8 mouse cellular contexts compared by ENCODE assay signal in genomic region chr11:55418704-55419061, GRCm38 (mm10). TPM values are rescaled to one million over a fixed set of nuclear protein-coding genes. Genes with fewer than 3 reads are reported as not detected.
DNase-seq lines count a peak whose midpoint lies in the region; ATAC-seq and TF ChIP-seq lines count a peak whose summit lies in the region.

No protein-coding gene starts in this region.

- peaks cover 16% of the 10 kb centered on the region for H3K4me1 ChIP-seq in lung, adult 2 months (ENCODE audit: control insufficient read depth, insufficient read depth, low read length)
- H3K4me1 ChIP-seq in forebrain, embryonic 13.5 days, result peaks cover 34% of the 10 kb centered on the region
- peaks cover 40% of the 10 kb centered on the region for H3K4me1 ChIP-seq in limb, embryonic 10.5 days
- peaks cover 38% of the 10 kb centered on the region for H3K4me1 ChIP-seq in neural tube, embryonic 15.5 days

- WGBS in lung, adult 2 months, result 12% methylated on average over 3 of the region's 3 CpGs
- 8% methylated on average over 3 of the region's 3 CpGs for WGBS in forebrain, embryonic 13.5 days
- 7% methylated on average over 3 of the region's 3 CpGs for WGBS in limb, embryonic 10.5 days
- WGBS in neural tube, embryonic 15.5 days, result 13% methylated on average over 3 of the region's 3 CpGs

- H3K36me3 ChIP-seq in forebrain, embryonic 13.5 days (ENCODE audit: poor library complexity, severe bottlenecking), result no peaks in the 10 kb centered on the region
- H3K36me3 ChIP-seq in limb, embryonic 10.5 days, result no peaks in the 10 kb centered on the region
- no peaks in the 10 kb centered on the region for H3K36me3 ChIP-seq in neural tube, embryonic 15.5 days

- H3K27me3 ChIP-seq in forebrain, embryonic 13.5 days, result no peaks in the 10 kb centered on the region
- no peaks in the 10 kb centered on the region; the same call in 1 of the 2 replicates for H3K27me3 ChIP-seq in limb, embryonic 10.5 days (ENCODE audit: low read depth, poor library complexity, severe bottlenecking)
- H3K27me3 ChIP-seq in neural tube, embryonic 15.5 days (replicated peaks), result no peaks in the 10 kb centered on the region

- TF ChIP-seq CTCF in lung, adult 2 months (IDR thresholded peaks at IDR 0.05; ENCODE audit: insufficient read depth, low read length), result no peak

- no peak for TF ChIP-seq POLR2A in lung, adult 2 months (IDR thresholded peaks at IDR 0.05; ENCODE audit: borderline replicate concordance, extremely low read depth, low read depth, low read length)

- H3K9ac ChIP-seq in forebrain, embryonic 13.5 days, result peak overlapping the region; percentile 51
- peak overlapping the region; percentile 31 for H3K9ac ChIP-seq in neural tube, embryonic 15.5 days (replicated peaks)

- DNase-seq in lung, adult 2 months, result no peak
- DNase-seq in lung, postnatal 10 days, result no peak
- no peak for DNase-seq in limb, embryonic 10.5 days (ENCODE audit: low spot score)
- DNase-seq in urinary bladder, postnatal 25 days (ENCODE audit: low spot score), result no peak
- no peak for DNase-seq in ovary, adult 18-20 months (ENCODE audit: low spot score)
- no peak for DNase-seq in right cerebral cortex, postnatal 14 days

- H3K4me3 ChIP-seq in lung, adult 2 months (replicated peaks; ENCODE audit: extremely low read depth, low read depth, low read length), result peak overlapping the region; percentile 89
- peak overlapping the region; percentile 37 for H3K4me3 ChIP-seq in forebrain, embryonic 13.5 days
- peak overlapping the region; percentile 57 for H3K4me3 ChIP-seq in limb, embryonic 10.5 days
- H3K4me3 ChIP-seq in neural tube, embryonic 15.5 days (replicated peaks), result peak overlapping the region; percentile 42

- H3K9me3 ChIP-seq in forebrain, embryonic 13.5 days (replicated peaks), result no peaks in the 10 kb centered on the region
- no peaks in the 10 kb centered on the region for H3K9me3 ChIP-seq in limb, embryonic 10.5 days (replicated peaks)
- no peaks in the 10 kb centered on the region for H3K9me3 ChIP-seq in neural tube, embryonic 15.5 days (replicated peaks)

- no peak for ATAC-seq in forebrain, embryonic 13.5 days
- no peak for ATAC-seq in neural tube, embryonic 15.5 days (ENCODE audit: low FRiP score)

- H3K27ac ChIP-seq in forebrain, embryonic 13.5 days, result peak overlapping the region; percentile 10; the same call in 1 of the 2 replicates
- H3K27ac ChIP-seq in limb, embryonic 10.5 days, result peak overlapping the region; percentile 85; the same call in 1 of the 2 replicates
- peak overlapping the region; percentile 80 for H3K27ac ChIP-seq in neural tube, embryonic 15.5 days (replicated peaks)

- peak overlapping the region; percentile 63 for H3K4me2 ChIP-seq in forebrain, embryonic 13.5 days
- peak overlapping the region; percentile 56 for H3K4me2 ChIP-seq in neural tube, embryonic 15.5 days

RNA-seq across cellular contexts. Expression of gene Sparc, which starts 4.3 kb away (rescaled TPM):
- polyA plus RNA-seq in lung, adult 2 months (2012; rRNA removed), result 2,531 and 3,134 TPM in 2 replicates
- 273 and 289 TPM in 2 replicates for polyA plus RNA-seq in forebrain, embryonic 13.5 days (2015; fragmentation: Nextera tagmentation; extraction: Ambion mirVana)
- 183 and 211 TPM in 2 replicates for polyA plus RNA-seq in limb, embryonic 10.5 days (2016; fragmentation: Nextera tagmentation; extraction: Ambion mirVana)
- 747 and 833 TPM in 2 replicates for polyA plus RNA-seq in neural tube, embryonic 15.5 days (2015; fragmentation: Nextera tagmentation; extraction: Ambion mirVana)

RNA-seq across cellular contexts. Expression of gene Atox1, which starts 42.4 kb away (rescaled TPM):
- 243 and 337 TPM in 2 replicates for polyA plus RNA-seq in lung, adult 2 months (2012; rRNA removed)
- polyA plus RNA-seq in forebrain, embryonic 13.5 days (2015; fragmentation: Nextera tagmentation; extraction: Ambion mirVana), result 260 and 278 TPM in 2 replicates
- 224 and 237 TPM in 2 replicates for polyA plus RNA-seq in limb, embryonic 10.5 days (2016; fragmentation: Nextera tagmentation; extraction: Ambion mirVana)
- polyA plus RNA-seq in neural tube, embryonic 15.5 days (2015; fragmentation: Nextera tagmentation; extraction: Ambion mirVana), result 303 and 338 TPM in 2 replicates

RNA-seq across cellular contexts. Expression of gene G3bp1, which starts 50.8 kb away (rescaled TPM):
- 20.5 and 21.8 TPM in 2 replicates for polyA plus RNA-seq in lung, adult 2 months (2012; rRNA removed)
- 182 and 199 TPM in 2 replicates for polyA plus RNA-seq in forebrain, embryonic 13.5 days (2015; fragmentation: Nextera tagmentation; extraction: Ambion mirVana)
- polyA plus RNA-seq in limb, embryonic 10.5 days (2016; fragmentation: Nextera tagmentation; extraction: Ambion mirVana), result 267 and 279 TPM in 2 replicates
- polyA plus RNA-seq in neural tube, embryonic 15.5 days (2015; fragmentation: Nextera tagmentation; extraction: Ambion mirVana), result 91.5 and 115 TPM in 2 replicates

Comparison
In these comparisons a context has a peak if more than half of its experiments do, and no peak if none do; other contexts are left out.
1. H3K4me3 ChIP-seq: peak in every context shown above with its lines; median percentile 89 in lung, adult 2 months; 57 in limb, embryonic 10.5 days; 42 in neural tube, embryonic 15.5 days; 37 in forebrain, embryonic 13.5 days.
2. H3K27ac ChIP-seq: peak in every context shown above with its lines; median percentile 85 in limb, embryonic 10.5 days; 80 in neural tube, embryonic 15.5 days; 10 in forebrain, embryonic 13.5 days.